Mouse (Mus musculus) cortical plate, adult 2 months (tissue): Measurements from ENCODE around the gene Tmem132c. TPM values are rescaled to one million over a fixed set of nuclear protein-coding genes. Genes with fewer than 3 reads are reported as not detected.

Experiments
- H3K27ac ChIP-seq: fragments of 200-500 bp; 2 replicates; pipeline ENCODE4 v1.5.1; 2012; ENCODE audit warnings: low read length, control low read depth, inconsistent platforms; ENCODE audit not compliant: insufficient read depth
- H3K4me1 ChIP-seq: fragments of 200-500 bp; 2 replicates; pipeline ENCODE4 v1.6.1; 2011; ENCODE audit warnings: low read length; ENCODE audit not compliant: control insufficient read depth, insufficient read depth
- H3K4me3 ChIP-seq: fragments of 200-500 bp; 2 replicates; pipeline ENCODE4 v1.5.1; 2011; ENCODE audit warnings: mild to moderate bottlenecking, low read length, control low read depth; ENCODE audit not compliant: insufficient read depth
- CTCF ChIP-seq: fragments of 200-500 bp; IDR thresholded peaks from 2 replicates; pipeline ENCODE4 v1.5.1; 2011; ENCODE audit warnings: mild to moderate bottlenecking, control low read depth, low read length; ENCODE audit not compliant: insufficient read depth; ENCODE audit errors: extremely low read depth
- POLR2A ChIP-seq: fragments of 200-500 bp; IDR thresholded peaks from 2 replicates; pipeline ENCODE4 v1.6.1; 2011; ENCODE audit warnings: mild to moderate bottlenecking, low read length, control low read depth; ENCODE audit not compliant: insufficient read depth; ENCODE audit errors: extremely low read depth
- polyA plus RNA-seq: library from polyadenylated mRNA; depleted of rRNA; stranded (reverse); fragments of >200 nt; gene quantifications from 2 replicates; pipeline ENCODE4 v1.2.3, GENCODE M21; 2012

Gene Tmem132c
- polyA plus RNA-seq, 1 experiment: 1.9 TPM

GRCm38 (mm10) chr5:127361145-127361544 lies 119.5 kb downstream of the Tmem132c start:
- Histone ChIP-seq H3K4me1 (no peaks in the 10 kb centered on the region), H3K4me3 (no peak overlapping the region), H3K27ac (no peak overlapping the region)
- no peak for TF ChIP-seq POLR2A
- no peak for TF ChIP-seq CTCF

- no peak for TF ChIP-seq CTCF
- no peak for TF ChIP-seq POLR2A
- Histone ChIP-seq H3K4me1 (no peaks in the 10 kb centered on the region; the same call in 1 of the 2 replicates), H3K4me3 (no peak overlapping the region), H3K27ac (no peak overlapping the region)
These were observed 123.5 kb downstream of the Tmem132c start for GRCm38 (mm10) chr5:127365061-127365460.

GRCm38 (mm10) chr5:127368191-127368590 lies 126.6 kb downstream of the Tmem132c start:
- H3K4me3 ChIP-seq: no peak overlapping the region
- peaks cover 1% of the 10 kb centered on the region; the same call in 1 of the 2 replicates for H3K4me1 ChIP-seq
- no peak overlapping the region for H3K27ac ChIP-seq
- no peak for TF ChIP-seq CTCF
- no peak for TF ChIP-seq POLR2A

GRCm38 (mm10) chr5:127369812-127370211 lies 128.2 kb downstream of the Tmem132c start:
- Histone ChIP-seq H3K4me1 (peaks cover 1% of the 10 kb centered on the region; the same call in 1 of the 2 replicates), H3K27ac (no peak overlapping the region), H3K4me3 (no peak overlapping the region)
- TF ChIP-seq CTCF (no peak), POLR2A (no peak)

- H3K4me1 ChIP-seq: peaks cover 1% of the 10 kb centered on the region; the same call in 1 of the 2 replicates
- TF ChIP-seq POLR2A: no peak
- no peak for TF ChIP-seq CTCF
- H3K27ac ChIP-seq: no peak overlapping the region
- no peak overlapping the region for H3K4me3 ChIP-seq
These were observed 128.9 kb downstream of the Tmem132c start for GRCm38 (mm10) chr5:127370503-127370902.

- no peak overlapping the region for H3K4me3 ChIP-seq
- no peak overlapping the region for H3K27ac ChIP-seq
- peaks cover 1% of the 10 kb centered on the region; the same call in 1 of the 2 replicates for H3K4me1 ChIP-seq
- TF ChIP-seq CTCF (no peak), POLR2A (no peak)
These were observed 132.6 kb downstream of the Tmem132c start for GRCm38 (mm10) chr5:127374251-127374650.

GRCm38 (mm10) chr5:127375654-127376053 lies 134.0 kb downstream of the Tmem132c start:
- Histone ChIP-seq H3K27ac (peak overlapping the region; percentile 19; the same call in 1 of the 2 replicates), H3K4me1 (peaks cover under 1% of the 10 kb centered on the region; the same call in 1 of the 2 replicates), H3K4me3 (no peak overlapping the region)
- TF ChIP-seq CTCF (no peak), POLR2A (no peak)

GRCm38 (mm10) chr5:127378521-127378920 lies 136.9 kb downstream of the Tmem132c start:
- Histone ChIP-seq H3K4me3 (no peak overlapping the region), H3K4me1 (no peaks in the 10 kb centered on the region), H3K27ac (no peak overlapping the region)
- TF ChIP-seq CTCF (no peak), POLR2A (no peak)

GRCm38 (mm10) chr5:127379351-127379750 lies 137.7 kb downstream of the Tmem132c start:
- Histone ChIP-seq H3K4me3 (no peak overlapping the region), H3K27ac (no peak overlapping the region), H3K4me1 (no peaks in the 10 kb centered on the region)
- no peak for TF ChIP-seq CTCF
- no peak for TF ChIP-seq POLR2A

- H3K4me1 ChIP-seq: no peaks in the 10 kb centered on the region
- H3K27ac ChIP-seq: no peak overlapping the region
- TF ChIP-seq CTCF: no peak
- no peak overlapping the region for H3K4me3 ChIP-seq
These were observed 139.6 kb downstream of the Tmem132c start for GRCm38 (mm10) chr5:127381216-127381615.

- Histone ChIP-seq H3K27ac (no peak overlapping the region), H3K4me3 (no peak overlapping the region), H3K4me1 (no peaks in the 10 kb centered on the region)
- no peak for TF ChIP-seq POLR2A
- no peak for TF ChIP-seq CTCF
These were observed 141.0 kb downstream of the Tmem132c start for GRCm38 (mm10) chr5:127382571-127382970.

GRCm38 (mm10) chr5:127391187-127391586 lies 149.6 kb downstream of the Tmem132c start:
- TF ChIP-seq CTCF: no peak
- no peak for TF ChIP-seq POLR2A
- Histone ChIP-seq H3K4me3 (no peak overlapping the region), H3K4me1 (no peaks in the 10 kb centered on the region), H3K27ac (no peak overlapping the region)
